Mouse (Mus musculus) urinary bladder, postnatal 10 days (tissue): ENCODE data around the gene Vtcn1.
"Not testable (repeated sequence)": the region's sequence is repeated elsewhere in the genome, so short reads cannot be mapped to it uniquely, and the experiment has no call there.

Experiments
- DNase-seq: peaks from one replicate; pipeline ENCODE4 v3.0.0; 2022; ENCODE audit warnings: low spot score

Gene Vtcn1

DNA sequence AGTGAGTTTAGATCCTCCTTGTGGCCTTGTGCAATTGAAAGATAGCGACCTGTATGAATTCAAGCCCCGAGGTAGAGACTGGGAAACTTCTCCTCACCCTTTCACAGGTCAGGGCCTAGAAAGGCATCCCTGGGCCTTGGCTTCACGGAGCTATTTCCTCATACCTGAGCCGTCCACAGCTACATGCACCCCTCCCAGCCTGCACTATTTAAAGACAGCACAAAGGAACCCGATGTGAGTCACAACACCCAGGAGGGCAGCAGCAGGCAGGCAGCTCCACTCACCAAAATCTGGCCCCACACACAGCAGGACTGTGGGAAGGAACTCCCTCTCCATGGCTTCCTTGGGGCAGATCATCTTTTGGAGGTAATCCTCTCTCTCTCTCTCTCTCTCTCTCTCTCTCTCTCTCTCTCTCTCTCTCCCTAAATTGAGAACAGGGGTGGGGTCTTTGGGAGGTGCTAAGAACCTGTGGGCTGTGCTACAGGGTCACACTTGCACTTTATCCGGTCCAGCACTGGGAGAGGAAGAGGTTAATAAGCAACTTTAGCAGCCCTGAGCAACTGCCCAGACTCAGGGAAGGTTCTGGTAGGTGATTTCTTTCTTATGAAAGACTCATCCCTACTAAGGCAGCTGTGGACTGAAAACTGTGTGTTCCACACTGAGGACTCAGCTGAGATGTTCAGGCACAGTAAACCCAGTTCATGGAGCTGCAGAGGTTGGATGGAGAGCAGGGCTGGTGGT, at the start of gene Vtcn1:
Gene Vtcn1 (plus strand): TSS at position 235 of the 741 bp plus-strand sequence.
- DNase-seq: no peak

GRCm38 (mm10) chr3:100776967-100777366, 48.3 kb upstream of the Vtcn1 start:
- DNase-seq: no peak

- no peak for DNase-seq
Observed at GRCm38 (mm10) chr3:100777568-100777967, 47.7 kb upstream of the Vtcn1 start.

DNA sequence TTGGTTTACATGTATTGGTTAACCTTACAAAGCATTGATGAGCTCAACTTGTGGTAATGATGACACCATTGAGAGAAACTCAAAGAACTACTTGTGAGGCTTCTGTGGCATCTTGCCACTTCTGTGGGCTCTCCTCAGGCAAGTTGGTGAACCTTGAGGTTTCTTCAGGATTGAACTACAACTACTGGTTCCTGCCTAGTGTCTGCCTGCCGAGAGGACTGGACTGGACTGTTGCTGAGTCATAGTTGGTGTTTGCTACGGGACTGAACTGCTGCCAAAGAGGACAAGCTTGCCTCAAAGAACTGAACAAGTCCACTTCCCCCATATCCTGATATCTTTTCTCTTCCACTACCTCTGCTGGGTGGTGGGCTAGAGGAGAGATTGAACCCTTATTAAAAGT, 39.2 kb upstream of the Vtcn1 start:
- no peak for DNase-seq

GRCm38 (mm10) chr3:100791670-100792069, 33.6 kb upstream of the Vtcn1 start:
- DNase-seq: no peak

- DNase-seq: no peak
Observed at GRCm38 (mm10) chr3:100793345-100793744, 31.9 kb upstream of the Vtcn1 start.

- no peak for DNase-seq
Observed at GRCm38 (mm10) chr3:100796571-100796970, 28.7 kb upstream of the Vtcn1 start.

- DNase-seq: no peak
Observed at GRCm38 (mm10) chr3:100797166-100798145, 27.8 kb upstream of the Vtcn1 start.

DNA sequence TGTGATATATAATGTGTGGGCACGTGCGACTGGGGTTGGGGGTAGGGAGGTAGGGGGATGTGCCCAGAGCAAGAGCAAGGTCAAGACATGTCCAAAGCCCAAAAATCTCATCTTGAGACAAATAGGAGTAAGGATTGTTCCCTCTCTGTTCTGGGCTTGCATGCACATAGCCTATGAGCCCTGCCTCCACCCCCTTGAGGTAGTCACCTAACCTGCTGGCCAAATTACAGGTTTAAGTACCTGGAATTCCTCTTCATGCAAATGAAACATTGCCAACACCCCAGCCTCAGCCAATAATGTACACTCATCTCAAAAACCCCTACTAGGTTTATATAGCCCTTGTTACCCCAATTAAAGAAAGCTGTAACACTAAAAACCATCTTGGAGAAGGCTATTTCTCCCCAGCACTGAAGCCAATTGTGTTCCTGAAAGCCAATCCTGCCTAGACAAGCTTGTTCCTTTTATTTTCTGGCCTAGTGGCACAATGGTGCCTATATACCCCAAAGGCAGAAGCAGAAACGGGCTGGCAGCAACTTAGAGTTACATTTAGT, 26.3 kb upstream of the Vtcn1 start:
- DNase-seq: no peak

GRCm38 (mm10) chr3:100804975-100805374, 20.3 kb upstream of the Vtcn1 start:
- DNase-seq: no peak

DNA sequence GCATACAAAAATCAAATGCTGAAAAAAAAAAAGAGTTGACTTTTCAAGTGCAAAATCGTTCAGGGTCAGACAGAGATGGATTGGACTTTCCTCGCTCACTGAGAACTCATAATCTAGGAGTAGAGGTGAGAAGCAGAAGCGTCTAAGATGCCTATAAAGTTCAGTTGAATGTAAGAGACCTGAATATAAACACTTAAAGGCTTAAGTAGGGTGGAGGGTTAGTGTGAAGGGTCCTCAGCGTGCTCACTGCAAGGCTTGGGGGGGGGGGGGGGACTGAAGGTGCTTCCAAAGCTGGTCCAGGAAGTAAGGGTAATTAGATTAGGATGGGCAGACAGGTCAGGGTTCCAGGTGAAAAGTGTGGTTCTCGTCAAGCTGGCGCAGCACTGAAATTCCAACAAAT, 19.3 kb upstream of the Vtcn1 start:
- DNase-seq: no peak

DNA sequence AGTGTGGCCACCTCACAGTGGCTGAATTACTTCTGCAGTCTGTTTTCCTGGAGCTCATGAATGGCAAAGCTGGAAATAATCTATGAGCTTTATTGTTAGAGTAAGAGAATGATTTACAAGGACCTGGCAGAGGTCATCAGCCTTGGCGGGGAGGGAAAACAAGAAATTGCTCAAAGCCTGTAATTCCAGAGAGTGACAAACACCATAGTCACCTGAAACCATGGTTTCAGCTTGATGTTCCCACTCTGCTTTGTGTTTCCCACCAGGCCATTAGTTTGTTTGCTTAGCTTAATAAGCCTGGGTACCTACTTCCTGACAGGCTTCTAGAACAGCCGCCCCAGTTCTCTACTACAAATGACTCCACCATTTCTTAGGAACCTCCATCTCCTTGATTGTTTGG, 14.8 kb upstream of the Vtcn1 start:
- no peak for DNase-seq

GRCm38 (mm10) chr3:100811836-100812235, 13.4 kb upstream of the Vtcn1 start:
- no peak for DNase-seq

DNA sequence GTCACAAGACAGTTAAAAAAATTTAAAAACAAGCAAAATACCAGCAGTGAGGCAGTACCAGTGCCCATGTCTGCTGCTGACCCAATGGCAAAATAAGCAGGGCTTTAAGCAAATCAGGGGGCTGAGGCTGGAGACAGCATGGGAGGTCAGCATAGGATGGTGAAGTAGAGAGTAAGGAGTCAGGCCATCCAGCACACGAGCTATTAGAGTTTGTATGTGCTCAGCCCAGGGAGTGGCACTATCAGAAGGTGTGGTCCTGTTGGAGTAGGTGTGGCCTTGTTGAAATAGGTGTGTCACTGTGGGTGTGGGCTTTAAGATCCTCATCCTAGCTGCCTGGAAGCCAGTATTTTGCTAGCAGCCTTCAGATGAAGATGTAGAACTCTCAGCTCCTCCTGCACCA, 9.8 kb upstream of the Vtcn1 start:
- not testable (repeated sequence) for DNase-seq

DNA sequence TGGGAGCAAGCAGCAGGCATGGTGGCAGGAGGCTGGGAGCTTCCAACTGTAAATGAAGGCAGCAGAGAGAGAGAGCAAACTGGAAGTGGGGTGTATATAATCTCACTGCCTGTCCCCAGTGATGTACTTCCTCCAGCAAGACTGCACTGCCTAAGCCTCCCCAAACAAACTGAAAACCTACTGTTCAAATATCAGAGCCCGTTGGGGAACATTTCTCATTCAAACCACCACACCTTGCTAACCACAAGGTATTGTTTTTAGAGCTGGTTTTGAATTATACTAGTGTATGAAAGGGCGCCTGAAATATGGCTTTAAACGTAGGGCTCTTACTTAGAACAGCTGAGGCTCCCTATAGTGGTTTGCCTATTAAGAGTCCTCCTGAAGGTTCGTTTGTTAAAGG, 6.5 kb upstream of the Vtcn1 start:
- no peak for DNase-seq

DNA sequence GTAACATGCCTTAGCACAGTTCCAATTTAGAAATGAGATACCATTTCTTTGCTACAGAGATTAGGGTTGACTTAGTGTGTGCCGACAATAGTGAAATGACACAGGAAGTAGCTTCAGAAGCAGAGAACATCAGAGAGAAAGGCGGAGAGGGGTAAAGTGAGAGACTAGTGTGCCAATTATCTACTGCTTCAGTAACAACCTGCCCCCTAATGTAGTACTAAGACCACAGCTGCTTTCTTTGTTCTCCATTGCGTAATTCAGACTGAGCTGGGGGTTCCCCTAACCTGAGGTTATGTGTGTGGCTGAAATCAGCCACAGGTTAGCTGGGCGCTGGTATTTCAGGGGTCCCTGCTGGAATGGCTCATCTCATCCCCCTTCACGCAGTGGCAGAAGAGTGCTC, 5.7 kb upstream of the Vtcn1 start:
- no peak for DNase-seq

GRCm38 (mm10) chr3:100820852-100821251, 4.4 kb upstream of the Vtcn1 start:
- DNase-seq: no peak

DNA sequence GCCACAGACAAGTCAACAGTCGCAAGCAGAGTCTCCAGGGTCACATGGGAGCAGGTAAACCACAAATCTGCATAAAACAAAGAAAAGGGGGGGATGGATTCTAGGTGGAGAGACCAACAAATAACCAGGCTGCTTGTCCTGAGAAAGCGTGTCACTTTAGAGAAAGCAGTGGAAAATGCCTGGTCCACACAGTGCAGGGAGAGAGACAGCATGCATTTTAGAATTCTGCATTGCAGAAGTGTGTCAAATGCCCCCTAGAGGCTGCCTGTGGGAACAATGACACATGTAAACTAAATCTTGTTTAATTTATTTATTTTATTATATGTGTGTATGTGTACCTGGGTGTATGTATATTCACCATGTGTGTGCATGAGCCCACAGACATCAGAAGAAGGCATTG, 4.0 kb upstream of the Vtcn1 start:
- DNase-seq: no peak

DNA sequence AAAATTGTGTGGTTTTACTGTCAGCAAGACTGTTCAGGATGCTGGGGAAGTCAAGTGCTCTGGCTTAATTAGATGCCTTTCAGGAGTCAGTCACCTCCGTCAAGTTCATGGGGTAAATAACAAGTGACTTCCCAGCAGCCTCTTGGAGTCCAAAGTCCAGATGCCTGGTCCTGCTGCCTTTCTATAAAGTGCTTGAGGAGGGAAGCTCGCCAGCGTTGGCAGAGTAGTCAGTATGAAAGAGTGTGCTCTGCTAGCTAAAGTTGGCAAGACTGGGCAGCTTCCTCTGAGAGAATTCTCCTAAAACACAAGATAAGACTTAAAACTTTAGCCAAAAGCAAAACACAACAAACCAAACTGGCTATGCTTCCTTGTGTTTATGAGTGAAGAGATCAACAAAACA, 18.5 kb downstream of the Vtcn1 start:
- no peak for DNase-seq

DNA sequence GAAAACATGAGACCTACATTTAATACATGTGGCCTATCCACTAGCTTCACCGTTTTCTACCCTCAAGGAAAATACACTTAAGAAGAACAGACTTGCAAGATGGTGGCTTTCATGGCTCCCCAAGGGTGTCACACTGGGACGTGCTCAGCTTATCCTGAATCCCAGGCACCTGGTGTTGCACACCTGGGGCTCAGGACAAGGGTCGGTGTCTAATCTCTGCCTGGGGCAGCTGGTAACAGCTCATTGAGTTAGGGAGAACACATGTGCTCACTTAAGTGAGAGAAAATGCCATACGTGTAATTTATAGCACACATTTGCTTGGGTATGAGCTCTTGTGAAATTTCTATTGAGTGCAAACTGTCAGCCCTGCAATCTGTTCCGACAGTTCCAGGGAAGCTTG, 19.1 kb downstream of the Vtcn1 start:
- no peak for DNase-seq

DNA sequence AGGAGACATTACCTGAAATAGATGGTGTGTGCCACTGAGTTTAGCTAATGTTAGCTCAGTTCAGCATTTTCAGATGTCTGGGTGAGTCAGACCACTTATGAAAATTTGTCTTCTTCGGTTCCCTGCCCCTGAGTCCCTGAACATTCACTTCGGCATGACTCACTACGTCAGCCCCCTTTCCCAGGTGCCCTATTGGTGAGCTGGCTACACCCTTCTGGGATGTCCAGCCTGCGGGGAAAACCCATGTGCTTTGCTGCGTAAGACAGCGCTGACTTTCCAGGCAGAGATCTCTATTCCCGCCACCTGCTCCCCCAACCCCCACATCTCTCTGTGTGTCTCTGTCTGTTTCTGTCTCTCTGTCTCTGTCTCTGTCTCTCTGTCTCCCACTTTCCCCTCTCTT, 23.1 kb downstream of the Vtcn1 start:
- DNase-seq: no peak

DNA sequence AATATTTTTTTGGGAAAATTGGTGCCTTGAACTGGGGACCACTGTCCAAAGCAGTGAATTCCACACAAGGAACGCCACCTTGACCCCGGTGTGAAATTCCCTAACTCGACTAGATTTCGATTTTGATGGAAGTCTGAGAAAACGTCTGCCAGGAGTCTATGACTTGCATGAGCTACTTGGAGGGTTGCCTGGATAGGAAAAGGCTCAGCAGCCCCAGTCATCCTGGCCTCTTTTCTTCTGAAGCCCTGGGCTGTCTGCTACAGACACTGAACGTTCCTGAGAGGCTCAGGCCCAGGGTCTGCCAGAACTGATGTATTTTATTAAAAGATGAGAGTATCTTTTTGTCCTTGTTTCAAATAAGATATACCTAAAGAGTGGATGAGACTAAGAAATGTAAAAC, 25.2 kb downstream of the Vtcn1 start:
- DNase-seq: no peak
